Comparison of ENCODE assay signal across 7 mouse cellular contexts in the genomic region with DNA sequence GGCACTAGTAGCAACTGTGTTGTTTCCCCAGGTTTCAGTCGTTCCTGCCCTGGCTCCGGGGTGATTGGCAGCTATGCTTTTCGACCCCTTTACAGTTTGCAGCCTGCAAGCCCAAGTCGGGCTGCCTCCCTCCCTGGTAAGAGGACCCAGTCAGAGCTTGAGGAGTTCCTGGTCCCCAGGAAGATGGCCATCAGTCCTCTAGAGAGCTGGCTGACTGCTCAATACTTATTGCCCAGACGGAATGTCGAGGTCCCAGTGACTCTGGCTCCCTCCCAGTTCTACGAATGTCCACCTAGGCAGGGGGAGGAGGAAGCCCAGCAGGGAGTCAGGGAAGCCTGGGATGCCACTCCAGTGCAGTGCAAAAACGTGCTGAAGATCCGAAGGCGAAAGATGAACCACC. TPM values are rescaled to one million over a fixed set of nuclear protein-coding genes. Genes with fewer than 3 reads are reported as not detected.
DNase-seq lines count a peak whose midpoint lies in the region; ATAC-seq and TF ChIP-seq lines count a peak whose summit lies in the region.

No protein-coding gene starts in this region.

- no peaks in the 10 kb centered on the region for H3K27me3 ChIP-seq in lung, embryonic 14.5 days (ENCODE audit: insufficient read depth, low read length)
- no peaks in the 10 kb centered on the region for H3K27me3 ChIP-seq in intestine, embryonic 16.5 days (replicated peaks; ENCODE audit: control insufficient read depth, insufficient read depth, low read length)
- no peaks in the 10 kb centered on the region for H3K27me3 ChIP-seq in neural tube, embryonic 15.5 days (replicated peaks)

- H3K36me3 ChIP-seq in lung, embryonic 14.5 days (ENCODE audit: insufficient read depth): peaks cover 19% of the 10 kb centered on the region
- H3K36me3 ChIP-seq in intestine, embryonic 16.5 days (ENCODE audit: control insufficient read depth, insufficient read depth, low read length): 0 out of 2 replicates have a peak, but pooled peaks cover 7% of the 10 kb centered on the region
- H3K36me3 ChIP-seq in neural tube, embryonic 15.5 days: peaks cover 9% of the 10 kb centered on the region

- peaks cover 7% of the 10 kb centered on the region; the same call in 1 of the 2 replicates for H3K4me1 ChIP-seq in lung, embryonic 14.5 days (ENCODE audit: insufficient read depth)
- H3K4me1 ChIP-seq in embryonic fibroblast, embryonic 13.5 days (ENCODE audit: control insufficient read depth, insufficient read depth, low read length): peaks cover 10% of the 10 kb centered on the region
- H3K4me1 ChIP-seq in intestine, embryonic 16.5 days (ENCODE audit: control insufficient read depth, insufficient read depth, low read length): peaks cover 15% of the 10 kb centered on the region
- peaks cover 30% of the 10 kb centered on the region for H3K4me1 ChIP-seq in neural tube, embryonic 15.5 days

- ATAC-seq in lung, embryonic 14.5 days (ENCODE audit: insufficient read depth): no peak
- no peak for ATAC-seq in intestine, embryonic 16.5 days
- ATAC-seq in neural tube, embryonic 15.5 days (ENCODE audit: low FRiP score): no peak

- peak overlapping the region; percentile 88 for H3K9ac ChIP-seq in lung, embryonic 14.5 days
- H3K9ac ChIP-seq in intestine, embryonic 16.5 days (ENCODE audit: low read depth, low read length): peak overlapping the region; percentile 95
- H3K9ac ChIP-seq in neural tube, embryonic 15.5 days (replicated peaks): peak overlapping the region; percentile 94

- no peaks in the 10 kb centered on the region for H3K9me3 ChIP-seq in lung, embryonic 14.5 days (ENCODE audit: low read depth, low read length)
- H3K9me3 ChIP-seq in intestine, embryonic 16.5 days (ENCODE audit: control insufficient read depth, low read length): no peaks in the 10 kb centered on the region
- no peaks in the 10 kb centered on the region for H3K9me3 ChIP-seq in neural tube, embryonic 15.5 days (replicated peaks)

- TF ChIP-seq POLR2A in embryonic fibroblast, embryonic 13.5 days (IDR thresholded peaks at IDR 0.05; ENCODE audit: low read depth, low read length): no peak

- 50% methylated on average over 10 of the region's 10 CpGs for WGBS in lung, embryonic 14.5 days
- 46% methylated on average over 10 of the region's 10 CpGs for WGBS in intestine, embryonic 16.5 days
- WGBS in neural tube, embryonic 15.5 days: 54% methylated on average over 10 of the region's 10 CpGs

- H3K4me2 ChIP-seq in lung, embryonic 14.5 days: peak overlapping the region; percentile 93
- peak overlapping the region; percentile 91 for H3K4me2 ChIP-seq in intestine, embryonic 16.5 days (ENCODE audit: low read depth, low read length)
- peak overlapping the region; percentile 96 for H3K4me2 ChIP-seq in neural tube, embryonic 15.5 days

- no peak for DNase-seq in lung, embryonic 14.5 days
- DNase-seq in lung, postnatal 10 days: no peak
- DNase-seq in thymus, postnatal 0 days (ENCODE audit: low spot score): no peak
- DNase-seq in cerebellum, adult 9-10 months: no peak

- H3K4me3 ChIP-seq in lung, embryonic 14.5 days (ENCODE audit: low read depth, low read length): peak overlapping the region; percentile 77
- peak overlapping the region; percentile 76 for H3K4me3 ChIP-seq in embryonic fibroblast, embryonic 13.5 days (ENCODE audit: insufficient read depth, low read length)
- peak overlapping the region; percentile 87 for H3K4me3 ChIP-seq in intestine, embryonic 16.5 days (ENCODE audit: low read length)
- H3K4me3 ChIP-seq in neural tube, embryonic 15.5 days (replicated peaks): peak overlapping the region; percentile 85

- no peak for TF ChIP-seq CTCF in lung, embryonic 14.5 days (IDR thresholded peaks at IDR 0.05; ENCODE audit: low read depth)
- TF ChIP-seq CTCF in embryonic fibroblast, embryonic 13.5 days (IDR thresholded peaks at IDR 0.05; ENCODE audit: borderline replicate concordance, insufficient read depth, low read length): no peak

- peak overlapping the region; percentile 85; the same call in 1 of the 2 replicates for H3K27ac ChIP-seq in lung, embryonic 14.5 days (ENCODE audit: low read depth)
- peak overlapping the region; percentile 64; the same call in 1 of the 2 replicates for H3K27ac ChIP-seq in embryonic fibroblast, embryonic 13.5 days (ENCODE audit: insufficient read depth, low read length)
- peak overlapping the region; percentile 95 for H3K27ac ChIP-seq in intestine, embryonic 16.5 days (ENCODE audit: low read length)
- H3K27ac ChIP-seq in neural tube, embryonic 15.5 days (replicated peaks): peak overlapping the region; percentile 90; the same call in 1 of the 2 replicates

RNA-seq across cellular contexts. Expression of a gene that starts 1.2 kb away (rescaled TPM):
- polyA plus RNA-seq in lung, embryonic 14.5 days (2014; fragmentation: Nextera tagmentation; extraction: Ambion mirVana): 124 and 136 TPM in 2 replicates
- polyA plus RNA-seq in embryonic fibroblast, embryonic 13.5 days (2011; ENCODE audit: insufficient read length, low read depth, missing spikeins): 73.1 and 74.4 TPM in 2 replicates
- 180 and 196 TPM in 2 replicates for polyA plus RNA-seq in intestine, embryonic 16.5 days (2015; fragmentation: Nextera tagmentation; extraction: Ambion mirVana)
- 147 and 152 TPM in 2 replicates for polyA plus RNA-seq in neural tube, embryonic 15.5 days (2015; fragmentation: Nextera tagmentation; extraction: Ambion mirVana)
- polyA plus RNA-seq in thymus, postnatal 0 days (2015; fragmentation: Nextera tagmentation; extraction: Ambion mirVana): 187 and 198 TPM in 2 replicates

RNA-seq across cellular contexts. Expression of a gene that starts 7.2 kb away (rescaled TPM):
- 148 and 155 TPM in 2 replicates for polyA plus RNA-seq in lung, embryonic 14.5 days (2014; fragmentation: Nextera tagmentation; extraction: Ambion mirVana)
- 441 and 484 TPM in 2 replicates for polyA plus RNA-seq in embryonic fibroblast, embryonic 13.5 days (2011; ENCODE audit: insufficient read length, low read depth, missing spikeins)
- polyA plus RNA-seq in intestine, embryonic 16.5 days (2015; fragmentation: Nextera tagmentation; extraction: Ambion mirVana): 76.3 and 80.5 TPM in 2 replicates
- polyA plus RNA-seq in neural tube, embryonic 15.5 days (2015; fragmentation: Nextera tagmentation; extraction: Ambion mirVana): 28.3 and 35.4 TPM in 2 replicates
- polyA plus RNA-seq in thymus, postnatal 0 days (2015; fragmentation: Nextera tagmentation; extraction: Ambion mirVana): 15.1 and 18.1 TPM in 2 replicates

RNA-seq across cellular contexts. Expression of a gene that starts 14.9 kb away (rescaled TPM):
- 11.3 and 17.8 TPM in 2 replicates for polyA plus RNA-seq in lung, embryonic 14.5 days (2014; fragmentation: Nextera tagmentation; extraction: Ambion mirVana)
- polyA plus RNA-seq in embryonic fibroblast, embryonic 13.5 days (2011; ENCODE audit: insufficient read length, low read depth, missing spikeins): 38.5 and 41.4 TPM in 2 replicates
- 3.7 and 4.7 TPM in 2 replicates for polyA plus RNA-seq in intestine, embryonic 16.5 days (2015; fragmentation: Nextera tagmentation; extraction: Ambion mirVana)
- 11.5 and 28.6 TPM in 2 replicates for polyA plus RNA-seq in neural tube, embryonic 15.5 days (2015; fragmentation: Nextera tagmentation; extraction: Ambion mirVana)
- polyA plus RNA-seq in thymus, postnatal 0 days (2015; fragmentation: Nextera tagmentation; extraction: Ambion mirVana): 5.7 and 7.6 TPM in 2 replicates

RNA-seq across cellular contexts. Expression of a gene that starts 20.0 kb away (rescaled TPM):
- 172 and 174 TPM in 2 replicates for polyA plus RNA-seq in lung, embryonic 14.5 days (2014; fragmentation: Nextera tagmentation; extraction: Ambion mirVana)
- 74.3 and 91.9 TPM in 2 replicates for polyA plus RNA-seq in embryonic fibroblast, embryonic 13.5 days (2011; ENCODE audit: insufficient read length, low read depth, missing spikeins)
- 130 and 131 TPM in 2 replicates for polyA plus RNA-seq in intestine, embryonic 16.5 days (2015; fragmentation: Nextera tagmentation; extraction: Ambion mirVana)
- 137 and 139 TPM in 2 replicates for polyA plus RNA-seq in neural tube, embryonic 15.5 days (2015; fragmentation: Nextera tagmentation; extraction: Ambion mirVana)
- polyA plus RNA-seq in thymus, postnatal 0 days (2015; fragmentation: Nextera tagmentation; extraction: Ambion mirVana): 139 and 162 TPM in 2 replicates

RNA-seq across cellular contexts. Expression of a gene that starts 29.6 kb away (rescaled TPM):
- polyA plus RNA-seq in lung, embryonic 14.5 days (2014; fragmentation: Nextera tagmentation; extraction: Ambion mirVana): 226 and 231 TPM in 2 replicates
- 115 and 129 TPM in 2 replicates for polyA plus RNA-seq in embryonic fibroblast, embryonic 13.5 days (2011; ENCODE audit: insufficient read length, low read depth, missing spikeins)
- polyA plus RNA-seq in intestine, embryonic 16.5 days (2015; fragmentation: Nextera tagmentation; extraction: Ambion mirVana): 210 and 226 TPM in 2 replicates
- 259 and 285 TPM in 2 replicates for polyA plus RNA-seq in neural tube, embryonic 15.5 days (2015; fragmentation: Nextera tagmentation; extraction: Ambion mirVana)
- 283 and 286 TPM in 2 replicates for polyA plus RNA-seq in thymus, postnatal 0 days (2015; fragmentation: Nextera tagmentation; extraction: Ambion mirVana)
